Mouse (Mus musculus): ENCODE measurements at regions not wholly inside any gene's neighbourhood (a gene's known extent, or its start where the extent isn't known, plus 50 kb on each side); places are given as distances from the start of the nearest gene placed in this dataset.

DNA sequence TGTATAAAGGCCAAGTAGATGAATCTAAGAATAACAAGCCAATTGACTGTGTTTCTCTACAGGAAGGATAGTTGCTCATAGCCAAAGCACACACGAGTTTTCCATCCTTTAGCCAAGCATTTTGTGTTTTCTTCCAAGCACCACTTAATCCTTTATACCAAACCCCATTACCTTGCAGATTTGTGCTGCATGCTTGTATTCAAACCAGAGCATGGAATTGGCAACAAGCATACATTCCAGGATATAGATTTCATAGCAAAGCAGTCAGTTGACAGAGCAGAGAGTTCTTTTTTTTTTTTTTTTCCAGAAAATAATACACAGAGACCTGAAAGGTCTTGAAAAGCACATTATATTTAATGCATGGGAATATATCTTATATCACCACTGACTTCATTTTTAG lies 169.9 kb downstream of the Pom121l12 start:
- no peak overlapping the region for H3K27ac ChIP-seq (replicated peaks)
- H3K9ac ChIP-seq (replicated peaks), result no peak overlapping the region
- H3K9me3 ChIP-seq (replicated peaks), result no peaks in the 10 kb centered on the region
- ATAC-seq (ENCODE audit: low FRiP score), result no peak
- WGBS, result 77% methylated on average over 1 of the region's 1 CpGs
- no peak overlapping the region for H3K4me3 ChIP-seq (replicated peaks)
- H3K27me3 ChIP-seq (replicated peaks), result no peaks in the 10 kb centered on the region
- H3K4me2 ChIP-seq, result no peak overlapping the region
- H3K4me1 ChIP-seq, result no peaks in the 10 kb centered on the region
- H3K36me3 ChIP-seq, result no peaks in the 10 kb centered on the region

DNA sequence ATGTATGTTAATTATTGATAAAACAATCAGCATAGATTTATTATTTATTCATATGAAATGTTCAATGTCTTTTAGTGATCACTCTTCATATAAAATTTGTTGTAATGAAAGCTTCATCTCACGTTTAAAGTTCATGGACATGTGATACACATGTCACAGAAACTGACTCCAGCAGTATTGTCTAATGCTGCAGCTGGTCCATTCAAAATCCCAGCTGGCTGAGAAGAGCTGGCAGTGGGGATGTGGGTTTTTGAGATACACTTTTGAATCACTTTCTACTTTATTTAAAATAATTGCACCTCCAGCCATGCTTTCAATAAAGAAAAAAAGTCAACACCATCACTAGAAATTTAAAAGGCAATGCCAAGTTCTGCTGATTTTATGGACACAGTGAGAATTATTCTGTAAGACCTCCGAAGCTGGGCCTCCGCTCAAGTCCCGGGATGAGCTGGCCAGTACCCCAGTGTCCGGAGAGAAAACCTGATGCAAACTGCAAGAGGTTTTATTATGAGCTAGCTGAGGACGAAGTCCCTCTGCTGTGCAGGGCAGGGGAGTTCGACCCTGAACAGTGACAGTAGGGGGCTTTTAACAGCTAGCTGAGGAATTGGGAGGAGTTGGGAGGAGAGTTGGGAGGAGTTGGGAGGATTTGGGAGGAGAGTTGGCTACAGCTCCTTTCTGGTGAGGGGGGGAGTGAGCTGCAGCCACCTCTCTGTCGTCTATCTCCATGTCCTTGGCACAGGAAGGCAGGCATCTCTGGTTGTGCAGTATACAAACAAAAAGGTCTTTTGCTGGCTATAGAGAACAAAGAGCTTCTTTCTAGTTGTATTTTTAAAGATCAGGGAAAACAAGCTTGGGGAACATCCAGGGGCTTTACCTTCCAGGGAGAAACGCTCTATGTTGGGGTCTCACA lies 170.6 kb downstream of the Pom121l12 start:
- Histone ChIP-seq H3K4me2 (peak overlapping the region; percentile 26; the same call in 1 of the 2 replicates), H3K36me3 (no peaks in the 10 kb centered on the region), H3K9ac (replicated peaks) (no peak overlapping the region), H3K4me1 (no peaks in the 10 kb centered on the region), H3K27me3 (replicated peaks) (no peaks in the 10 kb centered on the region), H3K27ac (replicated peaks) (0 out of 2 replicates have a peak overlapping the region, but pooled peaks have one; percentile 37), H3K4me3 (replicated peaks) (no peak overlapping the region), H3K9me3 (replicated peaks) (no peaks in the 10 kb centered on the region)
- no peak for ATAC-seq (ENCODE audit: low FRiP score)
- 39% methylated on average over 9 of the region's 9 CpGs for WGBS

DNA sequence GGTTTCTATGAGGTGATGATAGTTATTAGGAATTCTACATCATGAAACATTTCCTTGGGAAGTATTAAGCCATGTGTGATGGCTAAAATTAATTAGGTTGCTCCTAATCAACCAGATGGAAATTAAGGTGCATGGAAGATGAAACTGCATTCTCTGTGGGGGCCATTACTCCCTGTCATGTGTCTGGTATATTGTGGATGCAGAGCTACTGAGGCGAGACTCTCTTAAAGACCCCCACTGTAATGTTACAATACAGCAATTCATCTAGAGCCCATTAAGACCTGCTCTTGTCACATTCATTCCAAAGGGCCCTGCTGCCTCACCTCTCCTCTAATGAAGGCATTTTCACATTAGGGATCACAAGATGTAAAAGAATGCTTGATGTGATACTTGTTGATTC lies 199.2 kb downstream of the Pom121l12 start:
- Histone ChIP-seq H3K27me3 (replicated peaks) (no peaks in the 10 kb centered on the region), H3K9me3 (replicated peaks) (no peaks in the 10 kb centered on the region), H3K9ac (replicated peaks) (no peak overlapping the region), H3K4me2 (no peak overlapping the region), H3K36me3 (no peaks in the 10 kb centered on the region), H3K4me1 (no peaks in the 10 kb centered on the region), H3K27ac (replicated peaks) (no peak overlapping the region), H3K4me3 (replicated peaks) (no peak overlapping the region)
- no peak for ATAC-seq (ENCODE audit: low FRiP score)
- WGBS, result 28% methylated on average over 1 of the region's 1 CpGs

DNA sequence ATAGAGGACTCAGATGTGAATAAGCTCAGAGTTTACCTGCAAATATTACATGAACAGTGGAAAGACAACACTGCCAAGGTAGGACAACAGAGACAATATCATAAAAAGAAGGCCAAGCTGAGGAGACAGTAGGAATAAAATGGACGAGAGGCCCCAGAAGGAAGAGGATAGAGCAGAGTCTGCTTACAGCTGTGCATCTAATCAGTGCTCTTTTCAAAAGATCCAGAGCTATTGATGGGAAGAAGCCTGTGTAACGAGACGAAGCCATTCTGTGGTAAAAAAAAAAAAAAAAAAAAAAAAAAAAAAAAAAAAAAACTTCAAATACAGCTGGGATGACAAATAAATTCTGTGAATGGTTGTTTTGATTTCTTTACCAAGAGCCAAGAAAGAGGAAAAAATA lies 200.2 kb downstream of the Pom121l12 start:
- Histone ChIP-seq H3K27me3 (replicated peaks) (no peaks in the 10 kb centered on the region), H3K9ac (replicated peaks) (no peak overlapping the region), H3K9me3 (replicated peaks) (no peaks in the 10 kb centered on the region), H3K4me1 (no peaks in the 10 kb centered on the region), H3K4me2 (no peak overlapping the region), H3K27ac (replicated peaks) (no peak overlapping the region), H3K36me3 (no peaks in the 10 kb centered on the region), H3K4me3 (replicated peaks) (no peak overlapping the region)
- no peak for ATAC-seq (ENCODE audit: low FRiP score)
- 64% methylated on average over 3 of the region's 3 CpGs for WGBS

DNA sequence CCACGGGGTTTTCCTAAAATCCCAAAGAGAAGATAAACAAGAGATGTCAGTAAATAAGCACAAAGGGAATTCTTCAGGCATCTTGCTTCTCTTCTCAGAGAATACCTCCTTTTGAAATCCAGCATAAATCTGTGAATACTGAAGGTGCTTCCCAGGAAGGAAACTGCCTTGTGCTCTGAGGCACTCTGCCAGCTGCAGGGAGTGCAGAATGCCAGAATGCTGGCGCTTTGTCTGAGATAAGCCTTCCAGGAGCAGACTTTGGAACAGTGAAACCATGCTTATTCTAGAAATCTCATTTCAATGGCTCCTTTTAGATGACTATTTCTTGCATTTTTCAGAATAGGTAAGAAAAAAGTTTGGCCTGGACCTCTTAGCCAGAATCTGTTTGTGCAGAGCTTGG lies 219.9 kb downstream of the Pom121l12 start:
- H3K27ac ChIP-seq (replicated peaks), result no peak overlapping the region
- no peak overlapping the region for H3K4me2 ChIP-seq
- ATAC-seq (ENCODE audit: low FRiP score), result no peak
- H3K27me3 ChIP-seq (replicated peaks), result no peaks in the 10 kb centered on the region
- no peak overlapping the region for H3K9ac ChIP-seq (replicated peaks)
- H3K36me3 ChIP-seq, result no peaks in the 10 kb centered on the region
- H3K4me3 ChIP-seq (replicated peaks), result no peak overlapping the region
- no peaks in the 10 kb centered on the region for H3K9me3 ChIP-seq (replicated peaks)
- H3K4me1 ChIP-seq, result no peaks in the 10 kb centered on the region
- 28% methylated on average over 2 of the region's 2 CpGs for WGBS

Measured in neural tube, embryonic 15.5 days (tissue).